Mouse (Mus musculus): ENCODE measurements around the gene Gpr45. TPM values are rescaled to one million over a fixed set of nuclear protein-coding genes. Genes with fewer than 3 reads are reported as not detected.

Gene Gpr45
- polyA plus RNA-seq (2014; fragmentation: Illumina TruSeq; extraction: RNeasy Lipid Tissue Mini Kit (QIAGEN cat#74804); ENCODE audit: low read depth, low replicate concordance) = not detected

DNA sequence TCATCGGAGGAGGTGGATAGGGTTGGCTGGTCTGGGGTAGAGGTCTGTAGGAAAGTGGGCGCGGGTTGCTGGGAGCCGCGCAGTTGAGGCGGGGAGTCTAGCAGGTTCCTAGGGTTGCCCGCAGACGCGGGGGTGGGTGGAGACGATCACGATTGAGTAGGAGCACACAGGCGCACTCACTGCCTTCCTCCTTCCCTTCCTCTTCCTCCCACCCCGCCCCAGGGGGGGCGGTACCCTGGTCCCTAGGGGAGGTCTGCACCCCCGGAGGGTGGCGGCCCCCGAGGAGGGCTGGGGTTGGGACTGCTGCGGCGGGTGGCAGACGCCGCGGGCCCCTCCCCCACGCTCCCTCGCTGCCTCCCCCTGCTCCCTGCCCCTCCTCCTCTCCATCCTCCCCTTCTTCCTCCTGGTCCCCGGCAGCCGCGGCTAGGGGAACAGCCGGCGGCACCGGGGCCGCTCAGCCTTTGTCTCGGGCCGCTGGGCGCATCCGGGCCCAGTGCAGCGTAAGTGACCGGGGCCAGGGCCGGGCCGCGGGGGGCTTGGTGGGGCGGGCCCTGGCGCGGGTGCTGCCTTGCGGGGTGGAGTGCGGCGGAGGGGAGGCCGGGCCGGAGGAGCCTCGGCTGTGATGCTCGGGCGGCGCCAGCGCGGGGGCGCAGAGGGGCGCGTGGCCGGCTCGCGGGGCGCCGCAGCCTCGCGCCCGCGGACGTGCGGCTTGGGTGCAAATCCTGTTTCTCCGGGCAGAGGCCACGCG lies at the start of gene Gpr45:
TSS of gene Gpr45 (plus strand) at position 139 of the 748 bp plus-strand sequence.

Other genes starting within 250 kb of the Gpr45 start
- gene Mrps9, start 101.6 kb upstream of the Gpr45 start, polyA plus RNA-seq (2014; fragmentation: Illumina TruSeq; extraction: RNeasy Lipid Tissue Mini Kit (QIAGEN cat#74804); ENCODE audit: low read depth, low replicate concordance) = 33.5 TPM
- gene Tgfbrap1, start 145.8 kb downstream of the Gpr45 start, polyA plus RNA-seq (2014; fragmentation: Illumina TruSeq; extraction: RNeasy Lipid Tissue Mini Kit (QIAGEN cat#74804); ENCODE audit: low read depth, low replicate concordance) = 6.4 TPM
- gene AI597479, start 145.8 kb downstream of the Gpr45 start, polyA plus RNA-seq (2014; fragmentation: Illumina TruSeq; extraction: RNeasy Lipid Tissue Mini Kit (QIAGEN cat#74804); ENCODE audit: low read depth, low replicate concordance) = 30.9 TPM
- 4.2 TPM for gene Fhl2, start 244.1 kb downstream of the Gpr45 start, polyA plus RNA-seq (2014; fragmentation: Illumina TruSeq; extraction: RNeasy Lipid Tissue Mini Kit (QIAGEN cat#74804); ENCODE audit: low read depth, low replicate concordance)

Data from testis, adult 10 weeks (tissue).